Mouse (Mus musculus) stomach, postnatal 0 days (tissue): ENCODE measurements at regions not wholly inside any gene's neighbourhood (a gene's known extent, or its start where the extent isn't known, plus 50 kb on each side); places are given as distances from the start of the nearest gene placed in this dataset.

Experiments
- CTCF ChIP-seq: IDR thresholded peaks from 2 replicates; pipeline ENCODE4 v1.5.1; 2016; ENCODE audit warnings: antibody characterized with exemption, low read depth, mild to moderate bottlenecking, moderate library complexity
- EP300 ChIP-seq: optimal IDR thresholded peaks from 2 replicates; pipeline ENCODE3; 2016; ENCODE audit warnings: antibody characterized with exemption

GRCm38 (mm10) chr15:90396961-90397360 is 172.8 kb downstream of the Alg10b start:
- TF ChIP-seq CTCF, result no peak
- TF ChIP-seq EP300, result no peak
